Mouse (Mus musculus): ENCODE measurements around the gene Prune2. TPM values are rescaled to one million over a fixed set of nuclear protein-coding genes. Genes with fewer than 3 reads are reported as not detected.
A peak's percentile ranks its signal among the peaks of the same experiment; 100 is the strongest.

Prune2 gene
- polyA plus RNA-seq, 1 experiment from 2014 or later = 0.67 TPM

GRCm38 (mm10) chr19:16950051-16950450 is 5.9 kb upstream of the Prune2 start:
- no peak overlapping the region for H3K9ac ChIP-seq (replicated peaks)
- ATAC-seq (no peak), DNase-seq (no peak)
- no peaks in the 10 kb centered on the region for H3K4me1 ChIP-seq (ENCODE audit: insufficient read depth)
- no peak overlapping the region for H3K4me3 ChIP-seq (ENCODE audit: low read depth, low read length)
- no peaks in the 10 kb centered on the region for H3K36me3 ChIP-seq (replicated peaks; ENCODE audit: insufficient read depth, low read length)
- H3K9me3 ChIP-seq (ENCODE audit: low read length) = no peaks in the 10 kb centered on the region
- H3K27me3 ChIP-seq (ENCODE audit: insufficient read depth, low read length) = 0 out of 2 replicates have a peak, but pooled peaks cover 4% of the 10 kb centered on the region
- no peak overlapping the region for H3K27ac ChIP-seq (ENCODE audit: low read depth)
- no peak overlapping the region for H3K4me2 ChIP-seq (ENCODE audit: low read depth, low read length)
- 79% methylated on average over 9 of the region's 9 CpGs for WGBS (ENCODE audit: insufficient replicate concordance)
- TF ChIP-seq CTCF (IDR thresholded peaks at IDR 0.05; ENCODE audit: low read depth) (no peak), EP300 (IDR thresholded peaks at IDR 0.05; ENCODE audit: low read depth) (no peak)

DNA sequence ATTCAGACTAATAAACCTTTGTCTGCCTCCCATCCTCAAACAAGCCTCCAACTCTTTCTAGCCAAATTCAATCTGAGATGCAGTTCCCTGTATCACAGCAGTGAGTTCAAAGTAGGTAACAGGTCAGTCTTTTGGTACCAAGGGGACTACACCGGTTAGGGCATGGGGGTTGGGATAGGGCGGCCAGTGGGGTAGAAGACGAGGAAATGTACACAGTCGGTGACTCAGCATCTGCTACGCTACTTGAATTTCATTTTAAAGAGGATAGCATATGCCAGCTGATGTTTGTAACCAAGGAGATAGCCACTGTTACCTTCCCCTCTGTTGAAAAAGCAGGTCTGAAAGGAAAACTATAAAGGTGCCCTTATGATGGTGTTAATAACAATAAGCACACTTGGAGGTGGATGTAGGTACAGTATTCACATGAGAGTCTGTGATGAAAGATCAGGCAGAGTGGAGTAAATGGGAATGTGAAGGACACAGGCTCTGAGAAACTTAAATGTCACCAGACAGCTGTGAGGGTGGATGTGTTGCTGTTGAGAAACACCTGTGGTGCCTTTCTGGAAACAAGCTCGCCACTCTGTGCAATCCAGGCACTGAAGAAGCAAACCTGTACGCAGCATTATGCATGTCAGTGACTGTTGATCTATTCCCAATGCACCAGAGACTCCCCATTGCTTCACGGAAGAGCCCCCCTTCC is 5.1 kb upstream of the Prune2 start:
- ATAC-seq (no peak), DNase-seq (no peak)
- Histone ChIP-seq H3K4me2 (ENCODE audit: low read depth, low read length) (no peak overlapping the region), H3K4me3 (ENCODE audit: low read depth, low read length) (no peak overlapping the region), H3K27me3 (ENCODE audit: insufficient read depth, low read length) (peaks cover 11% of the 10 kb centered on the region), H3K9ac (replicated peaks) (no peak overlapping the region), H3K9me3 (ENCODE audit: low read length) (no peaks in the 10 kb centered on the region), H3K4me1 (ENCODE audit: insufficient read depth) (no peaks in the 10 kb centered on the region; the same call in 1 of the 2 replicates), H3K36me3 (replicated peaks; ENCODE audit: insufficient read depth, low read length) (no peaks in the 10 kb centered on the region), H3K27ac (ENCODE audit: low read depth) (no peak overlapping the region)
- WGBS (ENCODE audit: insufficient replicate concordance) = 69% methylated on average over 8 of the region's 8 CpGs
- TF ChIP-seq EP300 (IDR thresholded peaks at IDR 0.05; ENCODE audit: low read depth) (no peak), CTCF (IDR thresholded peaks at IDR 0.05; ENCODE audit: low read depth) (no peak)

DNA sequence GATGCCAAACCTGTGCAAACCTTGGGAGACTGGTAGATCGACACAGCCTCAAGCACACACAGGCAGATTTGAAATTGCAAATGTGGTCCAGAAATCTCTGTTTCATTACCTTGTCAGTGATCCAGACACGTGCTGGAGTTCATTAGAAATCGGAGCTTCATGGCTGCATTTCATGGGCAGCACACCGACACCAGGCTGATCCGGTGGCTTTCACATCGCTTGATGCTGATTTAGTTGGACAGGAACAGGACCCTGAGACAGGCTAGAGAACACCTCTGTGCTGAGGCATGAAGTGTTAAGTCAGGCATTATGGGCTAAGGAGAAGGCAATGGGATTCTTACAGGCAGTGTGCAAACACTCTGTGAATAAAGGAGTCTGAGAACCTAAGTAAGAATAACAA is 1.2 kb upstream of the Prune2 start:
- no peak overlapping the region for H3K4me2 ChIP-seq (ENCODE audit: low read depth, low read length)
- H3K9ac ChIP-seq (replicated peaks) = no peak overlapping the region
- no peaks in the 10 kb centered on the region for H3K9me3 ChIP-seq (ENCODE audit: low read length)
- ATAC-seq (no peak), DNase-seq (no peak)
- TF ChIP-seq EP300 (IDR thresholded peaks at IDR 0.05; ENCODE audit: low read depth) (no peak), CTCF (IDR thresholded peaks at IDR 0.05; ENCODE audit: low read depth) (no peak)
- no peak overlapping the region for H3K4me3 ChIP-seq (ENCODE audit: low read depth, low read length)
- WGBS (ENCODE audit: insufficient replicate concordance) = 79% methylated on average over 6 of the region's 6 CpGs
- H3K4me1 ChIP-seq (ENCODE audit: insufficient read depth) = no peaks in the 10 kb centered on the region; the same call in 1 of the 2 replicates
- no peaks in the 10 kb centered on the region for H3K36me3 ChIP-seq (replicated peaks; ENCODE audit: insufficient read depth, low read length)
- H3K27me3 ChIP-seq (ENCODE audit: insufficient read depth, low read length) = peaks cover 14% of the 10 kb centered on the region
- no peak overlapping the region for H3K27ac ChIP-seq (ENCODE audit: low read depth)

DNA sequence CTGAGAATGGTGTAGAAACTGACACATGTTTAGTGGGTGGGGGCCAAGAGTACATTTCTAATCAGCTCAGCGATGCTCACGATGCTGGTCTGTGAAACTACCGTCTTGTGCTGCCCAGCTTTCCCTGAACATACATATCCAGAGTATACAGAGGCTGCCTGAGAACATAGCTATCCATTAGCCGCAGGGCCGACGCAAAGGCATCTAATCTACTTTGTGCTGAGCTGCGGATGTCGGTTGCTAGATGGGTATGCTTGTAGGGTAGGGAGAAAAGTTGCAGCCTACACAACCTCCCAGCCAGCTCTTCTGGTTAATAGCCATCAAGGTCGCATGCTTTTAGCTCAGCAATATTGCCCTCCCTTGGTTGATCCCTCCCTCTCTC is 696 bp upstream of the Prune2 start:
- Histone ChIP-seq H3K36me3 (replicated peaks; ENCODE audit: insufficient read depth, low read length) (no peaks in the 10 kb centered on the region), H3K4me3 (ENCODE audit: low read depth, low read length) (no peak overlapping the region), H3K9me3 (ENCODE audit: low read length) (no peaks in the 10 kb centered on the region), H3K4me2 (ENCODE audit: low read depth, low read length) (no peak overlapping the region), H3K4me1 (ENCODE audit: insufficient read depth) (no peaks in the 10 kb centered on the region; the same call in 1 of the 2 replicates), H3K27me3 (ENCODE audit: insufficient read depth, low read length) (peaks cover 14% of the 10 kb centered on the region), H3K9ac (replicated peaks) (no peak overlapping the region), H3K27ac (ENCODE audit: low read depth) (no peak overlapping the region)
- no peak for ATAC-seq
- WGBS (ENCODE audit: insufficient replicate concordance) = 59% methylated on average over 9 of the region's 9 CpGs
- no peak for TF ChIP-seq CTCF (IDR thresholded peaks at IDR 0.05; ENCODE audit: low read depth)
- no peak for TF ChIP-seq EP300 (IDR thresholded peaks at IDR 0.05; ENCODE audit: low read depth)
- no peak for DNase-seq

- Histone ChIP-seq H3K4me1 (ENCODE audit: insufficient read depth) (no peaks in the 10 kb centered on the region; the same call in 1 of the 2 replicates), H3K9ac (replicated peaks) (no peak overlapping the region), H3K4me2 (ENCODE audit: low read depth, low read length) (peak overlapping the region; percentile 57), H3K27me3 (ENCODE audit: insufficient read depth, low read length) (peaks cover 12% of the 10 kb centered on the region), H3K9me3 (ENCODE audit: low read length) (no peaks in the 10 kb centered on the region), H3K27ac (ENCODE audit: low read depth) (no peak overlapping the region), H3K4me3 (ENCODE audit: low read depth, low read length) (peak overlapping the region; percentile 26), H3K36me3 (replicated peaks; ENCODE audit: insufficient read depth, low read length) (no peaks in the 10 kb centered on the region)
- TF ChIP-seq CTCF (IDR thresholded peaks at IDR 0.05; ENCODE audit: low read depth) (no peak), EP300 (IDR thresholded peaks at IDR 0.05; ENCODE audit: low read depth) (no peak)
- WGBS (ENCODE audit: insufficient replicate concordance) = 2% methylated on average over 7 of the region's 7 CpGs
- DNase-seq = no peak
- no peak for ATAC-seq
Observed at GRCm38 (mm10) chr19:16956319-16956718, 401 bp downstream of the Prune2 start.

GRCm38 (mm10) chr19:16959051-16959450 is 3.1 kb downstream of the Prune2 start:
- WGBS (ENCODE audit: insufficient replicate concordance) = 84% methylated on average over 4 of the region's 4 CpGs
- no peak overlapping the region for H3K9ac ChIP-seq (replicated peaks)
- TF ChIP-seq EP300 (IDR thresholded peaks at IDR 0.05; ENCODE audit: low read depth) (no peak), CTCF (IDR thresholded peaks at IDR 0.05; ENCODE audit: low read depth) (no peak)
- no peak overlapping the region for H3K4me3 ChIP-seq (ENCODE audit: low read depth, low read length)
- H3K4me2 ChIP-seq (ENCODE audit: low read depth, low read length) = no peak overlapping the region
- no peaks in the 10 kb centered on the region; the same call in 1 of the 2 replicates for H3K4me1 ChIP-seq (ENCODE audit: insufficient read depth)
- ATAC-seq = no peak
- DNase-seq = no peak
- peaks cover 10% of the 10 kb centered on the region for H3K27me3 ChIP-seq (ENCODE audit: insufficient read depth, low read length)
- no peak overlapping the region for H3K27ac ChIP-seq (ENCODE audit: low read depth)
- H3K36me3 ChIP-seq (replicated peaks; ENCODE audit: insufficient read depth, low read length) = no peaks in the 10 kb centered on the region
- no peaks in the 10 kb centered on the region for H3K9me3 ChIP-seq (ENCODE audit: low read length)

Data from liver, postnatal 0 days (tissue).